Mouse (Mus musculus): ENCODE results near the gene Olfr410. TPM values are rescaled to one million over a fixed set of nuclear protein-coding genes. Genes with fewer than 3 reads are reported as not detected.

Olfr410 gene
- polyA plus RNA-seq, 1 experiment: not detected

- no peaks in the 10 kb centered on the region for H3K36me3 ChIP-seq (ENCODE audit: control insufficient read depth, insufficient read depth, low read length)
- no peak within 1 kb of the TSS for H3K4me3 ChIP-seq (ENCODE audit: insufficient read depth, low read depth, low read length)
- no peak for DNase-seq
- no peaks in the 10 kb centered on the region; the same call in 1 of the 2 replicates for H3K27me3 ChIP-seq (replicated peaks; ENCODE audit: control insufficient read depth, insufficient read depth, low read length)
- no peak within 1 kb of the TSS for H3K27ac ChIP-seq (ENCODE audit: insufficient read depth, low read depth, low read length)
- TF ChIP-seq CTCF (conservative IDR thresholded peaks at IDR 0.05; ENCODE audit: insufficient read depth, insufficient read length, low read depth, low read length) (no peak), POLR2A (IDR thresholded peaks at IDR 0.05; ENCODE audit: low read depth, low read length) (no peak)
- 93% methylated on average over 3 of the region's 3 CpGs for WGBS
- H3K4me1 ChIP-seq (ENCODE audit: control insufficient read depth, insufficient read depth, low read length): no peaks in the 10 kb centered on the region
These were observed 14.7 kb upstream of the Olfr410 start, which contains the start of gene Olfr411 for GRCm38 (mm10) chr11:74352550-74352949. TSS of gene Olfr411 (minus strand) at chr11:74352650.

- no peak for DNase-seq
- no peak overlapping the region for H3K4me3 ChIP-seq (ENCODE audit: insufficient read depth, low read depth, low read length)
- H3K27ac ChIP-seq (ENCODE audit: insufficient read depth, low read depth, low read length): no peak overlapping the region
- TF ChIP-seq CTCF (conservative IDR thresholded peaks at IDR 0.05; ENCODE audit: insufficient read depth, insufficient read length, low read depth, low read length) (no peak), POLR2A (IDR thresholded peaks at IDR 0.05; ENCODE audit: low read depth, low read length) (no peak)
- H3K27me3 ChIP-seq (replicated peaks; ENCODE audit: control insufficient read depth, insufficient read depth, low read length): no peaks in the 10 kb centered on the region
- no peaks in the 10 kb centered on the region for H3K36me3 ChIP-seq (ENCODE audit: control insufficient read depth, insufficient read depth, low read length)
- no peaks in the 10 kb centered on the region for H3K4me1 ChIP-seq (ENCODE audit: control insufficient read depth, insufficient read depth, low read length)
These were observed 9.1 kb downstream of the Olfr410 start for GRCm38 (mm10) chr11:74328781-74329180.

- Histone ChIP-seq H3K27ac (ENCODE audit: insufficient read depth, low read depth, low read length) (no peak overlapping the region), H3K4me3 (ENCODE audit: insufficient read depth, low read depth, low read length) (no peak overlapping the region), H3K36me3 (ENCODE audit: control insufficient read depth, insufficient read depth, low read length) (no peaks in the 10 kb centered on the region), H3K4me1 (ENCODE audit: control insufficient read depth, insufficient read depth, low read length) (no peaks in the 10 kb centered on the region), H3K27me3 (replicated peaks; ENCODE audit: control insufficient read depth, insufficient read depth, low read length) (no peaks in the 10 kb centered on the region)
- TF ChIP-seq POLR2A (IDR thresholded peaks at IDR 0.05; ENCODE audit: low read depth, low read length) (no peak), CTCF (conservative IDR thresholded peaks at IDR 0.05; ENCODE audit: insufficient read depth, insufficient read length, low read depth, low read length) (no peak)
- DNase-seq: no peak
- 67% methylated on average over 2 of the region's 2 CpGs for WGBS
These were observed 11.8 kb downstream of the Olfr410 start for GRCm38 (mm10) chr11:74326044-74326443.

GRCm38 (mm10) chr11:74287256-74287655 is 50.6 kb downstream of the Olfr410 start:
- 76% methylated on average over 2 of the region's 2 CpGs for WGBS
- H3K27ac ChIP-seq (ENCODE audit: insufficient read depth, low read depth, low read length): no peak overlapping the region

GRCm38 (mm10) chr11:74283436-74283835 is 54.4 kb downstream of the Olfr410 start, which contains the start of gene Olfr59:
TSS of gene Olfr59 (plus strand) at chr11:74283736.
- DNase-seq: no peak
- WGBS: 36% methylated on average over 2 of the region's 2 CpGs
- TF ChIP-seq CTCF (conservative IDR thresholded peaks at IDR 0.05; ENCODE audit: insufficient read depth, insufficient read length, low read depth, low read length) (no peak), POLR2A (IDR thresholded peaks at IDR 0.05; ENCODE audit: low read depth, low read length) (no peak)

More at GRCm38 (mm10) chr11:74287256-74287655, 50.6 kb downstream of the Olfr410 start:
- DNase-seq: no peak
- TF ChIP-seq CTCF (conservative IDR thresholded peaks at IDR 0.05; ENCODE audit: insufficient read depth, insufficient read length, low read depth, low read length): no peak
- no peak for TF ChIP-seq POLR2A (IDR thresholded peaks at IDR 0.05; ENCODE audit: low read depth, low read length)
- H3K4me3 ChIP-seq (ENCODE audit: insufficient read depth, low read depth, low read length): no peak overlapping the region
- H3K36me3 ChIP-seq (ENCODE audit: control insufficient read depth, insufficient read depth, low read length): no peaks in the 10 kb centered on the region
- H3K4me1 ChIP-seq (ENCODE audit: control insufficient read depth, insufficient read depth, low read length): no peaks in the 10 kb centered on the region
- H3K27me3 ChIP-seq (replicated peaks; ENCODE audit: control insufficient read depth, insufficient read depth, low read length): no peaks in the 10 kb centered on the region

More at GRCm38 (mm10) chr11:74283436-74283835, 54.4 kb downstream of the Olfr410 start, which contains the start of gene Olfr59:
- H3K27ac ChIP-seq (ENCODE audit: insufficient read depth, low read depth, low read length): no peak within 1 kb of the TSS
- no peaks in the 10 kb centered on the region for H3K27me3 ChIP-seq (replicated peaks; ENCODE audit: control insufficient read depth, insufficient read depth, low read length)
- no peak within 1 kb of the TSS for H3K4me3 ChIP-seq (ENCODE audit: insufficient read depth, low read depth, low read length)
- no peaks in the 10 kb centered on the region for H3K36me3 ChIP-seq (ENCODE audit: control insufficient read depth, insufficient read depth, low read length)
- no peaks in the 10 kb centered on the region for H3K4me1 ChIP-seq (ENCODE audit: control insufficient read depth, insufficient read depth, low read length)

Other genes starting within 250 kb of the Olfr410 start
- not detected in 2 replicates for gene Olfr401, start 224.3 kb downstream of the Olfr410 start, polyA plus RNA-seq (2012; rRNA removed)
- not detected in 2 replicates for gene Olfr402, start 184.5 kb downstream of the Olfr410 start, polyA plus RNA-seq (2012; rRNA removed)
- not detected in 2 replicates for gene Olfr403, start 151.8 kb downstream of the Olfr410 start, polyA plus RNA-seq (2012; rRNA removed)
- not detected in 2 replicates for gene Olfr43, start 126.7 kb downstream of the Olfr410 start, polyA plus RNA-seq (2012; rRNA removed)
- not detected in 2 replicates for gene Olfr406, start 78.2 kb downstream of the Olfr410 start, polyA plus RNA-seq (2012; rRNA removed)
- gene Olfr59, start 54.3 kb downstream of the Olfr410 start, polyA plus RNA-seq (2012; rRNA removed): not detected in 2 replicates
- not detected in 2 replicates for gene Olfr411, start 14.6 kb upstream of the Olfr410 start, polyA plus RNA-seq (2012; rRNA removed)
- gene Olfr412, start 24.0 kb upstream of the Olfr410 start, polyA plus RNA-seq (2012; rRNA removed): not detected in 2 replicates